In genomic region chr2:153581416-153581815, GRCm38 (mm10) we compare ENCODE assay signal across 17 mouse cellular contexts. TPM values are rescaled to one million over a fixed set of nuclear protein-coding genes. Genes with fewer than 3 reads are reported as not detected.
DNase-seq lines count a peak whose midpoint lies in the region; ATAC-seq lines count a peak whose summit lies in the region.
"Had no signal": no experiment of that assay in that cellular context is flagged by ENCODE, and none has a peak within 500 bp of the region (broad histone marks: within the 10 kb centered on the region; RNA-seq: fewer than 3 reads in every experiment).

No protein-coding gene starts in this region.

- no peaks in the 10 kb centered on the region for H3K9me3 ChIP-seq in hindbrain, embryonic 10.5 days
- no peaks in the 10 kb centered on the region for H3K9me3 ChIP-seq in hindbrain, embryonic 13.5 days
- no peaks in the 10 kb centered on the region for H3K9me3 ChIP-seq in midbrain, embryonic 10.5 days (replicated peaks)
- H3K9me3 ChIP-seq in midbrain, embryonic 13.5 days: no peaks in the 10 kb centered on the region
- H3K9me3 ChIP-seq in liver, embryonic 12.5 days (replicated peaks): no peaks in the 10 kb centered on the region
- H3K9me3 ChIP-seq: forebrain, embryonic 15.5 days; hindbrain, embryonic 15.5 days had no signal

- peaks cover 20% of the 10 kb centered on the region for H3K27me3 ChIP-seq in hindbrain, embryonic 10.5 days (ENCODE audit: insufficient read depth, poor library complexity, severe bottlenecking)
- H3K27me3 ChIP-seq in hindbrain, embryonic 13.5 days: peaks cover 8% of the 10 kb centered on the region; the same call in 1 of the 2 replicates
- H3K27me3 ChIP-seq in midbrain, embryonic 10.5 days (ENCODE audit: low read depth, poor library complexity, severe bottlenecking): peaks cover 25% of the 10 kb centered on the region
- H3K27me3 ChIP-seq in midbrain, embryonic 13.5 days: no peaks in the 10 kb centered on the region
- H3K27me3 ChIP-seq in liver, embryonic 12.5 days (replicated peaks): no peaks in the 10 kb centered on the region
- H3K27me3 ChIP-seq: CH12.LX; forebrain, embryonic 15.5 days; hindbrain, embryonic 15.5 days had no signal

- H3K36me3 ChIP-seq in hindbrain, embryonic 10.5 days: no peaks in the 10 kb centered on the region
- no peaks in the 10 kb centered on the region for H3K36me3 ChIP-seq in hindbrain, embryonic 13.5 days
- H3K36me3 ChIP-seq in midbrain, embryonic 10.5 days: no peaks in the 10 kb centered on the region
- H3K36me3 ChIP-seq in midbrain, embryonic 13.5 days: no peaks in the 10 kb centered on the region
- no peaks in the 10 kb centered on the region for H3K36me3 ChIP-seq in liver, embryonic 12.5 days
- H3K36me3 ChIP-seq: forebrain, embryonic 15.5 days; hindbrain, embryonic 15.5 days had no signal

- no peak overlapping the region for H3K4me2 ChIP-seq in hindbrain, embryonic 13.5 days
- no peak overlapping the region for H3K4me2 ChIP-seq in midbrain, embryonic 13.5 days (replicated peaks)
- no peak overlapping the region for H3K4me2 ChIP-seq in liver, embryonic 12.5 days
- H3K4me2 ChIP-seq: forebrain, embryonic 15.5 days; hindbrain, embryonic 15.5 days had no signal

- no peak overlapping the region for H3K9ac ChIP-seq in hindbrain, embryonic 13.5 days
- no peak overlapping the region for H3K9ac ChIP-seq in midbrain, embryonic 13.5 days (replicated peaks)
- peak overlapping the region; percentile 24 for H3K9ac ChIP-seq in liver, embryonic 12.5 days
- H3K9ac ChIP-seq: forebrain, embryonic 15.5 days; hindbrain, embryonic 15.5 days had no signal

- no peak overlapping the region for H3K4me3 ChIP-seq in hindbrain, embryonic 10.5 days
- H3K4me3 ChIP-seq in hindbrain, embryonic 13.5 days: no peak overlapping the region
- H3K4me3 ChIP-seq in midbrain, embryonic 10.5 days: no peak overlapping the region
- H3K4me3 ChIP-seq in midbrain, embryonic 13.5 days (replicated peaks): no peak overlapping the region
- H3K4me3 ChIP-seq in liver, embryonic 12.5 days: no peak overlapping the region
- H3K4me3 ChIP-seq: forebrain, embryonic 15.5 days; hindbrain, embryonic 15.5 days had no signal

- 0 out of 2 replicates have a peak overlapping the region, but pooled peaks have one; percentile 56 for H3K27ac ChIP-seq in hindbrain, embryonic 10.5 days
- H3K27ac ChIP-seq in hindbrain, embryonic 13.5 days: no peak overlapping the region
- H3K27ac ChIP-seq in midbrain, embryonic 10.5 days (replicated peaks): peak overlapping the region; percentile 33; the same call in 1 of the 2 replicates
- H3K27ac ChIP-seq in midbrain, embryonic 13.5 days: no peak overlapping the region
- H3K27ac ChIP-seq in liver, embryonic 12.5 days: peak overlapping the region; percentile 93
- H3K27ac ChIP-seq: forebrain, embryonic 15.5 days; hindbrain, embryonic 15.5 days had no signal

- no peak for ATAC-seq in hindbrain, embryonic 13.5 days (ENCODE audit: low FRiP score)
- no peak for ATAC-seq in midbrain, embryonic 13.5 days
- ATAC-seq in liver, embryonic 12.5 days: no peak
- ATAC-seq: forebrain, embryonic 15.5 days had no signal

- DNase-seq in hindbrain, embryonic 10.5 days (ENCODE audit: low spot score): no peak
- DNase-seq in midbrain, embryonic 10.5 days (ENCODE audit: low spot score): no peak
- DNase-seq in cerebellum, adult 9-10 months: no peak
- DNase-seq in layer of hippocampus, adult 8-10 months (ENCODE audit: low spot score in 2 of 2): no peak
- DNase-seq: adrenal gland, adult 8-10 months; cerebellum, adult 11 months; cerebellum, adult 8-10 months; cerebellum, postnatal 36 days; gastrocnemius, postnatal 36 days; heart, adult 11 months; heart, postnatal 10 days had no signal

- 86% methylated on average over 7 of the region's 7 CpGs for WGBS in hindbrain, embryonic 10.5 days
- WGBS in hindbrain, embryonic 13.5 days: 86% methylated on average over 7 of the region's 7 CpGs
- 86% methylated on average over 7 of the region's 7 CpGs for WGBS in midbrain, embryonic 10.5 days
- 94% methylated on average over 7 of the region's 7 CpGs for WGBS in midbrain, embryonic 13.5 days
- WGBS in liver, embryonic 12.5 days (ENCODE audit: insufficient replicate concordance): 69% methylated on average over 7 of the region's 7 CpGs

- peaks cover 40% of the 10 kb centered on the region for H3K4me1 ChIP-seq in hindbrain, embryonic 10.5 days (replicated peaks)
- peaks cover 21% of the 10 kb centered on the region for H3K4me1 ChIP-seq in hindbrain, embryonic 13.5 days (replicated peaks)
- peaks cover 43% of the 10 kb centered on the region for H3K4me1 ChIP-seq in midbrain, embryonic 10.5 days
- peaks cover 14% of the 10 kb centered on the region for H3K4me1 ChIP-seq in midbrain, embryonic 13.5 days (replicated peaks)
- H3K4me1 ChIP-seq in liver, embryonic 12.5 days: peaks cover 94% of the 10 kb centered on the region

RNA-seq across cellular contexts. Expression of gene Commd7, which starts 51.2 kb away (rescaled TPM):
- 71.9 and 75.6 TPM in 2 replicates for polyA plus RNA-seq in hindbrain, embryonic 10.5 days (2016; fragmentation: Nextera tagmentation; extraction: Ambion mirVana)
- 88.3 and 88.8 TPM in 2 replicates for polyA plus RNA-seq in hindbrain, embryonic 13.5 days (2015; fragmentation: Nextera tagmentation; extraction: Ambion mirVana)
- 69.7 and 70.5 TPM in 2 replicates for polyA plus RNA-seq in midbrain, embryonic 10.5 days (2016; fragmentation: Nextera tagmentation; extraction: Ambion mirVana)
- 84.6 and 87.2 TPM in 2 replicates for polyA plus RNA-seq in midbrain, embryonic 13.5 days (2015; fragmentation: Nextera tagmentation; extraction: Ambion mirVana)
- 44.0 and 45.7 TPM in 2 replicates for polyA plus RNA-seq in liver, embryonic 12.5 days (2016; fragmentation: Nextera tagmentation; extraction: Ambion mirVana)
- total RNA-seq in layer of hippocampus, adult 8-10 months (2022): 10 to 100 TPM; 26.1 to 35.8 (median 29.9) TPM

RNA-seq across cellular contexts. Expression of gene Nol4l, which starts 51.6 kb away (rescaled TPM):
- 19.1 and 23.3 TPM in 2 replicates for polyA plus RNA-seq in hindbrain, embryonic 10.5 days (2016; fragmentation: Nextera tagmentation; extraction: Ambion mirVana)
- polyA plus RNA-seq in hindbrain, embryonic 13.5 days (2015; fragmentation: Nextera tagmentation; extraction: Ambion mirVana): 42.4 and 43.8 TPM in 2 replicates
- 12.8 and 16.8 TPM in 2 replicates for polyA plus RNA-seq in midbrain, embryonic 10.5 days (2016; fragmentation: Nextera tagmentation; extraction: Ambion mirVana)
- polyA plus RNA-seq in midbrain, embryonic 13.5 days (2015; fragmentation: Nextera tagmentation; extraction: Ambion mirVana): 41.9 and 43.9 TPM in 2 replicates
- 9.3 and 9.8 TPM in 2 replicates for polyA plus RNA-seq in liver, embryonic 12.5 days (2016; fragmentation: Nextera tagmentation; extraction: Ambion mirVana)
- total RNA-seq in layer of hippocampus, adult 8-10 months (2022): 10 to 100 TPM; 44.4 to 47.8 (median 45.1) TPM

Comparison
In these comparisons a context has a peak if more than half of its experiments do, and no peak if none do; other contexts are left out.
1. H3K27ac ChIP-seq: peak in hindbrain, embryonic 10.5 days (single experiment), midbrain, embryonic 10.5 days (single experiment) and liver, embryonic 12.5 days (single experiment); none in hindbrain, embryonic 13.5 days (single experiment) and midbrain, embryonic 13.5 days (single experiment).